Mouse (Mus musculus): Measurements from ENCODE around the gene Tbc1d7.

Gene Tbc1d7

DNA sequence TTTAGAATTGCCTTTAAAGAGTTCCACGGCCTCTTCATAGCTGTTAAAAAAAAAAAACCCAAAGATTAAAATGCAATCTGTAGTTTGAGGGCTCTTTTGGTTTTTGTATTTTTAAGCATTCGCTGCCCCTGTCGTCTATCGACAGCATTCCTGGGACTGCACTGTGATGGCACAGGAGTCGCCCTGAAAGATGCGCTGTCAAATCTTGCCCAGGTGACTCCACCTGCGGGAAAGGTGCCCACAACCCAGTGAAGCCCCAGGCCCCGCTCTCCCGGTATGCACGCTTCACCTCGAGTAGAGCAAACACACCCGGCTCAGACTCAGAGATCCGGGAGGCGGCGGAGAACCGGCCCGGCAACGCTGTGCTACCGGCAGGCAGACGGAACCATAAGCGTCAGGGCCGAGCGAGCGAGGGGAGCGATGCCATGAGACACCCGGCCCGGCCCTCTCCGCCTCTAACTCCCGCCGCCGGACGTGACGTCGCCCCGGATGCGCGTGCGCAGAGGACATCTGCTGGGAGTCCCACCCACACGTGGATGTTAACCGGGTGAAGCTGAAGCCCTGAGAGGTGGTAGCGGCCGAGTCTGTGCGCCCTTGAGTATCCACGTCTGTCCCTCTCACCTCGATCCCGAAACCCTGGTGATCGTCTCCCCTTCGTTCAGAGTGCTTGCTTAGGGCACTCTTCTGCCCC lies at the start of gene Tbc1d7:
Tbc1d7 (minus strand) TSS at position 482 of the 691 bp plus-strand sequence.
- DNase-seq (ENCODE audit: low spot score in 2 of 2) = peak; percentile 98 to 100

DNA sequence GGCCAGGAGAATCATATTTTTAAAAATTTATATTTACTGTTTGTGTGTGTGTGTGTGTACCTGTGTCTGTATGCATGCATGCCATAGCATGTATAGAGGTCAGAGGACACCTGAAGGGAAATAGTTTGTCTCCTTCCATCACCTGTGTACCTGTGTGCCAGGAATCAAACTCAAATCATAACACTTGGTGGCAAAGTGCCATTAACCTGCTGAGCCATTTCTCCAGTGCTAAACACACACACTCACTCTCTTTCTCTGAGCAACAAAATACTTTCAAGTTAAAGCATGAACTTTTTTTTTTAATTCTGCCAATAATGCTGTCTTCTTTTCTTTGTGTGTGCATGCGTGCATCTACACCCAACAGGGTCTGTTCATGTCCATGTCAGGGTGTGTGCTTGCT lies 49.3 kb upstream of the Tbc1d7 start:
- DNase-seq (ENCODE audit: low spot score in 2 of 2) = no peak

DNA sequence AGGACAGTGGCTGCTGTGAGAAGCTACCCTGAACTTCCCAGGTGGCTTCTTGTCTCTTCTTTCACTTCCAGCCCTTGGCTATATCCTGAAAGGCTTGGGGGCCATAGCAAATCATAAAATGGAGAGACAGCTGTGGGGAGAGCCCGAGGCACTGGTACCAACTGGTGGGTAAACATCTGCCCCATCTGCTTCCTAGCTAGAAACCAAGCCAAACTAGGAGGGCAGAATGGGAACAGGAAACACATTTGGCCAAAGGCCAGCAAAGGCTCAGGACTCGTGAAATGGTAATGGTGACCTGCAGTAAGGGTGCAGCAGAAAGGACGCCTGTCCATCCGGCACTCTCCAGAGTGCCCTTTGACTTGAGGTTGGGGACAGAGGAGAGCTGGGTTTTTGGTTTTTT lies 47.5 kb upstream of the Tbc1d7 start:
- no peak for DNase-seq (ENCODE audit: low spot score in 2 of 2)

DNA sequence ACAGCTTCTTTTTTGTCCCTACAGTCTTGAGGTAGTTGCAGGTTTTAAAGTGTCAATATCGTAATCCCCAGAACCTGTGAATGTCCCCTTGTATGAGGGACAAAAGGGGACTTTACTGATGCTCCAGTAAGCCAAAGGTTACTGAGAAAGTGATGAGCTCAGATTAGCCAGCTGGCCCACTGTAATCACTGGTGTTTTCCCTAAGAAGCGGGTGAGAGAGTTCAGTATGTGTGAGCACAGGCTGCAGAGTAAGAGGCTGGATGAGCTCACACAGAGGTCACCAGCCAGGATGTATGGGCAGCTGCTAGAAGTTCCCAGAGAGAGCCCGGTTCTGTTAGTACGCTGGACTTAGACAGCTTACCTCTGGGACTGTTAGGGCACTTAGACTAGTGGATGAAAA lies 47.0 kb upstream of the Tbc1d7 start:
- DNase-seq (ENCODE audit: low spot score in 2 of 2) = no peak

DNA sequence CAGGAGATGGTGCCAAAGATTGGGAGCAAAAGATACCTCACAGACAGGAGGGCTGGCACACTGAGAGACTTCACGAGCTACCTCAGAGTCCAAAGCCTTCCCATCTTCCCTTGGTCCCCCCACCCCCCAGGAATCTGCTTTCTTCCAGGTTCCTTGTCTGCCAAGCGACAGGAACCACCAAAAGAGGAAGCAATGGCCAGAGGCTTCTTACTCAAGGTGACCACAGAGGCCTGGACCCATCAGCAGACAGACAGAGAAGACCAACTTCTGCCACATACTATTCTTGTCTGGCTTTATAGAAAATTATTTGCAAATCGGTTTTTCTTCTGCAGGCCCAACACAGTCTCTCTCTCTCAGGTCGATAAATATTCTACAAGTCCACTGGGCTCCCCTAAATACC lies 46.4 kb upstream of the Tbc1d7 start:
- no peak for DNase-seq (ENCODE audit: low spot score in 2 of 2)

DNA sequence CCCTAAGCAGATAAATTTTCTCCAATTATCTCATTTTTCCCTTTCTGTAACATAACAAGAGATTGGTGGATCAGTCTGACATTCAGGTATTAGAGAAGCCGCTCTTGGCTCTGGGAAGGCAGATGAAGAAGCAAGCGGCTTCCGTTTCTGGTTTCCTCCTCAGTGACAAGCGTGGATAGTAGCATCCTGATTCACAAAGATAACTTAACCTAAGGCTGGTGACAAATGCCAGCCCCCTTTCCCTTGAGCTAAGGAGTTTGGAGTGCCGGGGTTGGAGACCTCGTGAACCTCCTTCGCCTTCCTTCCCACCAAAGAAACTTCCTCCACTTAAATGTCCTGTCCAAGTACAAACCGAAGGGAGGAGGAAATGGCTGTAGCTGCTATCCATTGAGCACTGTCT lies 45.8 kb upstream of the Tbc1d7 start:
- DNase-seq (ENCODE audit: low spot score in 2 of 2) = no peak

DNA sequence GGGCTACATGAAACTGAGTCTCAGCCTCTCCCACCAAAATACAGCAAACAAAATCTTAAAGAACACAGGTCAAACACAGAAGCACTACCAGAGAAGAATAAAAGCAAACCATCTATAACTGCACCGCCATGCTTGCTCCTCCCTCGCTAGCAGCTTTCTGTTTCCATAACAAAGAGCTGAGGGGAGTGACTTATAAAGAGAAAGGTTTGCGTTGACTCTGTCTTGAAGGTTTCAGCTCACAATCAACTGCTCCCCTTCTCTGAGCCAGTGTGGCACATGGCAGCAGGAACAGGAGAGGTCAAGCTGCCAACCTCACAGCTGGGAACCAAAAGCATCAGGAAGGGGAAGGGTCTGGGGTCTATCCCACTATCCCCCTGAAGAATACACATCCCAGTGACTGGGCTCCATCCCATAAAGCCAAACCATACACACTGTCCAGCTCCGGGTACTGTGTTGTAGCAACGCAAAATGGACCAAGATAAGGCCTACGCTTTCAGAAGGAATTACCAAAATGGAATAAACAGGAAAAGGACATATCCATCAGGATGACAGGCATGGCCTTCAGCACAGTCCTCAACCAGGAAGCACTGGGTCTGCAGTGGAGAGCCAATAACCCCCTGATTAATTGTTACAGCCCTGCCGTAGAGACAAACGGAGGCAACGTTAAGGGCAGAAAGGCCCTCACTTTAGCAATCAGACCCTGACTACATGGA lies 44.8 kb upstream of the Tbc1d7 start:
- no peak for DNase-seq (ENCODE audit: low spot score in 2 of 2)

DNA sequence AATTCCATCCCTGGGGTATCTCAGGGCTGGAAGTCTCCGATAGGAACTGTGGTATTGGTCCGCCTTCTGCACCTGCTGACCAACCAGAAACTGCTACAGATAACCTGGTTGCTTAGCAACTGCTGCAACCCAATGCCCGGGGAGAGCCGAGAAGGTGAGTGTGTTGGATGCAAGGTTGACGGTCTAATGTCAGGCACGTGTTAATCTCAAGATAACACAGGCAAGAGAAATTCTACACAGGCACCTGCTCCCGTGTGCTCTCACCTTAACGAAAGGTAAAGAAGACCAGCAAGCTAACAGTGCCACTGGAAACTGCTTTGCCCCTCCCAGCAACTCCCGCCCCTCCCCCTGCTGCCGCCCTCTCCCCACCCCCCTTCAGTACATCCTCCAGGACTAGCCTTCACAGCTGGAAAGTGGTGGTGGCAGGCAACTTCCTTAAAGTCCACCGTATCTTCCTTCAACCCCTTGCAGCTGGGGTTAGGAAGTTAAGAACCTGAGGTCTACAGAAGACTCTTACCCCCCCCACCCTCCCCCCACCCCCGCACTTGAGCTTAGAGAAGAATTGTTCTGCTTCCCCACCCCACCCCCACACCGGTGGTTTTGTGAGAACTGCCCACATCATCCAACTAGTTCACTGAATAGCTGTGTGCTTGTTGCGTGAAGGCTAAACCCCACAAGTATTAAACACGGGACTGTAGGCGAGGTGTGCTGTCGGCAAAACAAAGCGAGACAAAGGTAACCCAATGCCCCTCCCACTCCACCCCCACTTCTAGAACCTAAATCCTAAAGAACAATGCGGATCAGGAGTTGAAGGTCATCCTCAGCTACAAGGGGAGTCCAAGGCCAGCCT lies 44.1 kb upstream of the Tbc1d7 start:
- peak; percentile 44 to 71 for DNase-seq (ENCODE audit: low spot score in 2 of 2)

DNA sequence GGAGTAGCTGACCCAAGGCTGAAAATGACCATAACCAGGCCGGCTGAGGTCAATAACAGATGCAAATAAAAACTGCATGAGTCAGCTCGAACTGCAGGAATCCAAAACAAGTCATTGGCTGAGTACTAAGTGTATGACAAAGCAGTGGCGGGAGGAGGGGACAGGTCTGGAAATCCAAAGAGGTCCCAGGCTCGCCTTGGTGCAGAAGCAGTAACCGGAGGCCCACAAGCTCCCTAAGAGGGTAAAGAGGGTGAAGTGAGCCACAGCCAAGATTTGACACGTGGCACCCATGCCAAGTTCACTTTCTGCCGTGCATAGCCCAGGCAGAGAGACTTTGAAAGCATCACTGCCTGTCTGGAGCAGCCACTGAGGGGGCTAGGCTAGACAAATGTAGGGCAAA lies 41.0 kb upstream of the Tbc1d7 start:
- DNase-seq (ENCODE audit: low spot score in 2 of 2) = no peak

DNA sequence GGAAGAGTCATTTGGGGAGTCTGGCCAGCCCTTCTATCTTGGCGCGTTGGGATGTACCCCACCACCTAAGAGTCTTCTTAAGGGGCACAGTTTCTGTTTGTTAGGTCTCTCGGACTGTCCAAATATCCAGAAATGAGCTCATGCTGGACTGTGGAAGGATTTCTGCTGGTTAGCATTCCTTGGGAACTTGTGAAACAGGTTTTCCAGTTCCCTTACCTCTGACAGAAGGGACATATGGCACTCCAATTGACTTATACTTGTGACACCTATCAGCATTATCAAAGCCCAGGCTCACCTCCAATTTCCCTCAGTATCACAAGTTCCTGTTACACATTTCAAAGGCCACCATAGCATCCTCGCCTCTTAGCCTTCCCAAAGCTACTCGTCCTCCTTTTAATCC lies 39.7 kb upstream of the Tbc1d7 start:
- no peak for DNase-seq (ENCODE audit: low spot score in 2 of 2)

DNA sequence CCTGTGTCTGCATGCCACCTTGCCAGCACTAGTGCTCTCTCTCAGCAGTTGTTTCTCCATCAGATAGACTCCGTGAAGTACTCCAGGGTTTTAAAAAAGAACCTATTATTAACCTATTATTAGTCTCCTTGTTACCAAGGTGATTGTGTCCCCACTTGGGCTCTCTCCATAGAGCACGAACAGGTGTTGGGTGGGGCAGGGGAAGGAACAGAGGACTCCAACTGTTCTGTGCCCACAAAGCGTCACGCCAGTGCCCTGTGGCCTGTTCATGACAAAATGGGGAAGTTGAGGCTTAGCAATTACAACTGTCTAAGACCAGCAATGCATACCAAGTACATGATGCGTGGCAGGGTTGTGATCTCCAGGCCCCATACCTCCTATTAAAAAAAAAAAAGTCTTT lies 38.3 kb upstream of the Tbc1d7 start:
- peak; percentile 50 to 75 for DNase-seq (ENCODE audit: low spot score in 2 of 2)

DNA sequence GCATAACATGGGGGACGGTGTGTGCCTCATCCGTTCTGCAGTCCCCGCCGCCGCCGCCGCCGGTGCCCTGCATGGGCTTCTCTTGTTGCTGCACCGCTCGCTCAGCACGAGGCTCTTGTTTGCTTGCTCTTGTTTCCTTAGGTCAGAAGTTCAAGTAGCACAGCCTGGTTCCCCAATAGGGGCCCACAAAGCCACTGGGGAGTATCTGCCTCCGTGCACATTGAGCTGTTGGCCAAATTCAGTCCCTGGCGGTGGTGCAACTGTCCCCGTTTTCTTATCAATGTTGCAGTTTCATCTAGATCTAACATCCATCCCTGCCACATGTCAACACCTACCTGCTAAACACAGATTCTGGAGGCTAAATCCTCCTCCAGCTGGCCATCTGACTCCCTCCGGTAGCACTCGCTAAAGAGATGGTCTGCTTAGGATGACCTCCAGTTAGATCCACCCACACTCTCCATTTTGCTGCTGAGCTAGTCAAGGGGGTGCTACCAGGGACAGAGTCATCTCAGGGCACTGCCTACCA lies 37.7 kb upstream of the Tbc1d7 start:
- DNase-seq (ENCODE audit: low spot score in 2 of 2) = peak in 1 of 2 experiments; percentile 58

DNA sequence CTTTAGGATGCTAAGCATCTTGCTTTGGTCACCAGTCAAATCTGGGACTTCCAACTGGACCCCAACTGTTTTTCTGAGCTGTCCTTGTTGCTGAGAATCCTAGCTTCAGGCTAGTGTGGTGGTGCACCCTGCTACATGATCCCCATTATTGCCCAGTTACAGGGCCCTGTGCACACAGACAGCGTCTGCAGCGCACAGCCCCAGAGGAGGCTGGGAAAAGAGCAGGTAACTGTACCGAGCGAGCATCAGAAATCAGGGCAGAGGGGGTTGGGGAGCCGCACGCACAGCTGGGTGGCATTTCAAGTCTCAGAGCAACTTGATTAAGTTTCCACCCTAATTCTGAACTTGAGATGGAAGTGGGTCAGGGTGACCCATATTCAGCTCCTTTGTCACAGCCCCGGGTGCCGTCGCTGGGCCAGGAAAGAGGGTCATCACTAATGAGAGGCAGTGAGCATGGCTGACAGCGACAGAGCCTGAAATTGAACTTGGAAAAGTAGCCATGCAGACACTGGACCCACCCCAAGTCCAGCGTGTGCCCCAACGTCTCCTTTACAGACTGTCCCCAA lies 34.9 kb upstream of the Tbc1d7 start:
- DNase-seq (ENCODE audit: low spot score in 2 of 2) = no peak

DNA sequence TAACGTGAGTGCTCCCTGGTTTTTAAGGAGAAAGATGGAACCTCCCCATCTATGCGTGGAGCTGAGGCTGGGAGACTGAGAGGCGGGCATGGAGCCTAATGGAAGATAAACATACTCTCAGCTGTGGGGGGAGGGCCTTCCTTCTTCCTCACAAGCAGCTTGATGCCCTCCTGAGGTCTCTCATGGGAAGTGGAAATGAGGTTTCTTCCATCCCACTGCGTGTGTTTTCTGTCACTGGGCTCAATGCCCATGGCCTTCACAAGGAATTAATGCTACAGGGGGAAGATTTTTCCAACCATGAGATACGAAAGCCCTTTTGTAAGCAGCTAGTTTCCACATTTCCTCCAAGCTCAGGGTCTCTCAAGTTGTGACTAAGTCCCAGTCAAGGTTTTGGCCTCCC lies 32.3 kb upstream of the Tbc1d7 start:
- DNase-seq (ENCODE audit: low spot score in 2 of 2) = no peak

DNA sequence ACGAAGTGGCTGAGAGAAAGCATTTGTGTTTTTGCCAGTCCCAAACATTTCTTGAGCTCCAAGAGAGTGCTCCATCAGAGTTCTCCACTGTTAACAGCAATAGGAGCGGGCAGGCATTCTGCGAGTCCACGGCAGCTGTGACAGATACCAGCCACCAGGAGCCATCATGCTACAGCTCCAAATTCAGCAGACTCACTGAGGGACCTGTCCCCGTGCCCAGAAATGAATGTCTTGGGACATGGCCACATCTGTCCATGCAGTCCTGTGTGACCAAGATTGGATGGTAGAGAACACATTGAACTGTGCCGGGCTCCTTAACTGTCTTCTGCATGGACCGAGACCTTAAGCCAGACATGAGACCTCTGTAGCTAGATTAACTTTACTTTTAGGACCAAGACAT lies 31.9 kb upstream of the Tbc1d7 start:
- no peak for DNase-seq (ENCODE audit: low spot score in 2 of 2)

DNA sequence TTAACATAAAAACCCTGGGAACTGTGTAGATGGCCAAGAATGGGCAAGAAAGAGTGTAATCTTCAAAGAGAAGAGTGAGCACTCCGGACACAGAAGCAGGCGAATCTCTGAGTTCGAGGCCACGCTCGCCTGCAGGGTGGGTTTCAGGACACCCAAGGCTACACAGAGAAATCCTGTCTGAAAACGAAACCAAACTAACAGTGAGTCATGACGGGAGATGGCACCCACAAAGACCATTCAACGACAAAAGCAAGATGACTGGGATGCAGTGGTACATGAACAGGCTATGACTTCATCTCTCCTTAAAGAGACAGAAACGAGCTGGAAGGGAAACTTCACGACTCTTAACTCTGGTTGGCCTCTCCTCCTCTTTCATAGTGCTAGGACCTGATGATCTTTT lies 31.1 kb upstream of the Tbc1d7 start:
- no peak for DNase-seq (ENCODE audit: low spot score in 2 of 2)

DNA sequence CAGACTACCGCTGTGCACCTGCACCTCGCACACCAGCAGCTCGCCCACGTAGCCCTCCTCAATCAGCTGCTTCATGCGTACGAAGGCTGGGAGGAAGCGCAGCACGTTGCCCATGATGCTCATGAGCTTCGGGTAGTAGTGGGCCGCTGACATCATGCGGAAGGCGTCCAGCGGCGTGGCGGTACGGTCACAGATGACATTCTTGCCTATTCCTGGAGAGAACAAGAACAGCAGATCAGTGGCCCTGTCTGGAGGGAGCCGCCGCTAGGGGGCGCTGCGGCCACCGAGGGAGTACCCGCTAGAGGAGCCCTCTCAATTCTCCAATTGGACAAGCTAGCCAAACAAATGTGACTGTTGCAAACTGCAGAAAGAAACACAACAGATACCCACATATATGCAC lies 29.7 kb upstream of the Tbc1d7 start:
- peak in 1 of 2 experiments; percentile 52 for DNase-seq (ENCODE audit: low spot score in 2 of 2)

DNA sequence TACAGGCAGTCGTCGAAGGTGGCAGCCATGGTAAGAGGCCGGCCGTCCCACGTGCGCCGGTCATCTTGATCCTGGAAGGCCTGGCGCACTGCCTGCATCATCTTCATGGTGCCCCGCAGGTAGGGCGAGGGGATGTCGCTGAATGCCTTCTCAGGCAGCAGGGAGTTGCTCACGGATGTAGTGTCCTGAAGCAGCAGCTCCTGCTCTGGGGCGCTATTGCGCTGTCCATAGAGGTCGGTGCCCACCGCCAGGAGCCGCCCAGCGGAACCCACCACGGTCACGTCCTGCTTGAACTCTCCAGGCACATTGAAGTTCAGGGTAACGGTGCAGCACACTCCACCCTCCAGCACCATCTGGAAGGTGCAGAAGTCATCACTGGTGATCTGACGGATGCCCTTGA lies 29.2 kb upstream of the Tbc1d7 start:
- no peak for DNase-seq (ENCODE audit: low spot score in 2 of 2)

DNA sequence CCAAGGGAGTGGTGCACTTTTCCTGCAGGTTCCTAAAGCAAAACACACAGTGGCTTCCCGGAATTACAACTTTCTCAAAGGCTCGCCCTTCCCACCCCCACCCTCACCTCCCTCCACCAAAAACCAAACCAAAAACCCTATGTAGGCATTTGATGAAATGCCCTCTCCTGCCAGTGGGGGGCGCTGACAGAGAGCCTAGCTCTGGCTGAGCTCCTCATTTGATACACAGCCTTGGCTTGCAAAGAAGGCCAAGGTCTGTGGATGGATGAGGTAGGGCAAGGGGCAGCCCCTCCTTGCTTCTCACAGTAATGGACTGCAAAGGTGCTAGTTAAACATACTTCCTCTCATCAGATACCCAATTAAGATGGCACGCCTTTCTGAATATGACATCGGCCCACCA lies 28.4 kb upstream of the Tbc1d7 start:
- peak; percentile 69 to 85 for DNase-seq (ENCODE audit: low spot score in 2 of 2)

DNA sequence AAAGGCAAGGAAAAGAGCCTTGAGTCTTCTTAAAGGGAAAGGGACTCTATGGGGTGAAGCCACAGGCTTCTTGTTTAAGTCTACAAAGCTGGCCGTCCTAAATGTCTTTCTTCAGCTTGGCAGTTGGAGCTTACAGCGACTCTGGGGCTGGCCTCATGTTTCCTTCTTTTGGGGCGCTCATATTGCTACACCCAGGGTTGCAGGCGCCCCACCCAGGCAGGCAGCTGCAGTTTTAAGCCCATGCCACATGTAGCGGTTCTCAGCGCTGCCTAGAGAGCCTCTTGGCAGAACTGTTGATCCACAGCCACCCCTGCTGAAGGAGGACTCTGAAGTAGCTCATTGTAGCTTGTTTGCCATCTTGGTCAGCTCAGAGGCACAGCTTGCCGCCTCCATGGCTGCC lies 28.0 kb upstream of the Tbc1d7 start:
- no peak for DNase-seq (ENCODE audit: low spot score in 2 of 2)

DNA sequence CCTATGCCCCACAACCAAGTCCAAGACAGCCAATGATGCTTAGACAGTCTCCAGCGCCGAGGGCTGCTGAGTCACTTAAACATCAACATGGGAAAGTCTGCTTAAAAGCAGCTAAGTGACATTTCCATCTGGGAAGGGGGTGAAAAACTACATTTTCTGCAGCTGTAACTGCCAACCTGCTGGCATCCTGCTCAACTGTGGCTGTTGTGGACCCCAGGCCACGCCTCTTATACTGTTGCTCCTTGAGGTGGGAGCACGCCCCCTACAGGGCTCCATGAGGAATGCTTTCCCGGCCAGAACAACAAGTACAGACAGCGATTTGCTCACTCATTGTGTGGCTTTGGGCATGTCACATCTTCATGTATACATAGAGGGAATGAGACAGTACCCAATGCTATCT lies 25.9 kb upstream of the Tbc1d7 start:
- no peak for DNase-seq (ENCODE audit: low spot score in 2 of 2)

DNA sequence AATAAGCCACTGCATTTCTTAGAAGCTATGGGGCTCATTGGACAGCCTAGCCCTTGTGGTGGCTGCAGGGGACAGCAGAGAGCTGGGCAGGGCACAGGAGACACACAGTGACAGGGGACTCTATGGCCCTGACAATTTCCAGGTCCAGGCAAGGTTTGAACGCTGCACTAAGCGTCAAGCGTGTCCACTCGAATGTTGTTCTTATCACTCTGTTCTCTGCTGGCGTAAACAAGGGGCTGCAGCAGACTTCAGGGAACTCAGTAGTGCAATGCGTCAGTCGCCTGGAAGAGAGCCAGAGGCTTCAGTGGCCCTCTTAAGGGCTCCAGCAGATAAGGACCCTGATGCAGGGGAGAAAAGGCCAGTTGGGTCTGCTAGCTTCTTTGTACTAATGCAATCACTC lies 24.7 kb upstream of the Tbc1d7 start:
- DNase-seq (ENCODE audit: low spot score in 2 of 2) = no peak
